Mouse (Mus musculus): ENCODE results near the gene Kpna1. TPM values are rescaled to one million over a fixed set of nuclear protein-coding genes. Genes with fewer than 3 reads are reported as not detected.
"Not testable (repeated sequence)": the region's sequence is repeated elsewhere in the genome, so short reads cannot be mapped to it uniquely, and the experiment has no call there.

Gene Kpna1
- polyA plus RNA-seq (2015; fragmentation: Nextera tagmentation; extraction: Ambion mirVana): 72.7 and 74.9 TPM in 2 replicates

DNA sequence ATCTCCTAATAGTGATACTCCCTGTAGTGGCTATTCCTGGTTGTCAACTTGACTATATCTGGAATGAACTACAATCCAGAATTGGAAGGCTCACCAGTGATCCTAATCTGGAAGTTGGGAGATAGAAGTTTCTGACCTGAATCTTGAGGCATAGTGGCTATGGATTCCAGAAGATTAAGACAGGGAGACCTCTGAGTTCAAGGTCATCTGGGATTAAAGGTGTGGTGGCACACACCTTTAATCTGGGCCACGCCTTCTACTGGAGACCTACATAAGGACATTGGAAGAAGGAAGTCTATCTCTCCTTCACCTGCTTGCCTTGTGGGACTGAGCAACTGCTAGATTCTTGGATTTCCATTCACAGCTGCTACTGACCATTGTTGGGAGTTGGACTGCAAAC, at the start of gene Kpna1:
Gene Kpna1 (plus strand): TSS at position 301 of the 400 bp plus-strand sequence.
- not testable (repeated sequence) for H3K4me1 ChIP-seq (replicated peaks); H3K4me2 ChIP-seq; H3K27me3 ChIP-seq; H3K27ac ChIP-seq (replicated peaks); H3K36me3 ChIP-seq; H3K4me3 ChIP-seq; H3K9me3 ChIP-seq; ATAC-seq (ENCODE audit: low read depth); H3K9ac ChIP-seq
- WGBS: 90% methylated on average over 1 of the region's 1 CpGs

DNA sequence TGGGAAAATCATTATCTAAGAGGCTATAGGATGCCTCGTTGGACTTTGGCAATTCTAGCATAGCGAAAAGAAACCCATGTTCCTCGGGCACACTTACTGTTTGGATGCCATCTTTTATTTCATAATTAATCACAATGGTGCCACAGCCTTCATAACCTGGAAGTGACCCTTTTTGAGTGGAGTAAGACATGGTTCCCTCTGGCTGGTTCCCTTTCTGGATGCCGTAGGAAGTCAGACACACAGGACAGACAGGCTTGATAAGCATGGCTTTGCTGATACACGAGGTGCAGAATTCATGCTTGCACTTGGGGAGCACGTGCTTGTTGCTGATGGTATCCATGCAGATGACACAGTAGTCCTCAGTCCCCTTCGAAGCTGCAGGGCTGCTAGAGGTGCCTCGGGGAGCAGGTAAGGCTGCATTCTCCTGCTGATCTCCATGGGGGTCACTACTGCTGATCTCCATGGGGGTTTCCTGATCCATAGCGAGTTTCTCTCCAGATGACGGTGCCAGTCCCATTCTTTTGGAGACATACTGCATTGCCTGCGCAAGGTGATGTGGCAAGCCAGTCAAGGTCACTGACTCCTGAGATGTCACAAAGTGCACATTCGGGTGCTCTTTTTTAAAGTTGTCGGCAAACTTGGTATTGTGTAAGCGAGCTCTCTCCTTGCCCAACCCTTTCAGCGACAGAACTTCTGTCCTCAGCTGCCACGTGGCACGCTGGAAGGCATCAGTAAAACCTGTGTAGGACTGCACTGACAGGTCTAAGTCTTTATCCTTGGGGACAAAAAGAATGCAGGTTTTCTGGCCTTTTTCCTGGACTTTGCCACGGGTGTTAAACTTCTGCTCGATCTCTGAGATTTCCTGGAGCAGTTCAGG, 46.1 kb upstream of the Kpna1 start:
- 90% methylated on average over 19 of the region's 19 CpGs for WGBS
- no peak overlapping the region for H3K27ac ChIP-seq (replicated peaks)
- no peaks in the 10 kb centered on the region for H3K36me3 ChIP-seq
- ATAC-seq (ENCODE audit: low read depth): no peak
- H3K9me3 ChIP-seq: no peaks in the 10 kb centered on the region
- no peaks in the 10 kb centered on the region for H3K4me1 ChIP-seq (replicated peaks)
- no peak overlapping the region for H3K4me2 ChIP-seq
- H3K4me3 ChIP-seq: no peak overlapping the region
- no peak overlapping the region for H3K9ac ChIP-seq
- no peaks in the 10 kb centered on the region for H3K27me3 ChIP-seq

DNA sequence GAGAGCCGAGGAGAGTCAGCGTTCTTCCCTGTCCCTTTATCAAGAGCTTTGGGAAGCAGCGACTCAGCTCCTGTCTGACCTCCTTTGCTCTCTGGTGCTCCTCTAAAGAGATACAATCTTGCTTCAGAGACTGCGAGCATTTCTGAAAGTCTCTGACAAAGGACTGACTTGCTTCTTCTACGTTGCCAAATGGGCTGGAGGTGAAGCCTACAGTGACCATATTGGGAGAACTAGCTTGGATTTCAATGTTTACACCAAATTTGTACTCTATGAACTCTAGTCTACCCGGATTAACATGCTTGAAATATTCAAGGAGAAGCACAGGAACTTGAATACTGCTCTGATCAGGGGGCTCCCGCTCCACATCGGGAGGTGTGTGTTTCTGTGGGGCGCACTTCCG, 45.4 kb upstream of the Kpna1 start:
- Histone ChIP-seq H3K4me2 (no peak overlapping the region), H3K27ac (replicated peaks) (no peak overlapping the region), H3K9me3 (no peaks in the 10 kb centered on the region), H3K27me3 (no peaks in the 10 kb centered on the region), H3K4me3 (no peak overlapping the region), H3K36me3 (no peaks in the 10 kb centered on the region), H3K4me1 (replicated peaks) (peaks cover under 1% of the 10 kb centered on the region; the same call in 1 of the 2 replicates), H3K9ac (no peak overlapping the region)
- ATAC-seq (ENCODE audit: low read depth): no peak
- 91% methylated on average over 10 of the region's 10 CpGs for WGBS

DNA sequence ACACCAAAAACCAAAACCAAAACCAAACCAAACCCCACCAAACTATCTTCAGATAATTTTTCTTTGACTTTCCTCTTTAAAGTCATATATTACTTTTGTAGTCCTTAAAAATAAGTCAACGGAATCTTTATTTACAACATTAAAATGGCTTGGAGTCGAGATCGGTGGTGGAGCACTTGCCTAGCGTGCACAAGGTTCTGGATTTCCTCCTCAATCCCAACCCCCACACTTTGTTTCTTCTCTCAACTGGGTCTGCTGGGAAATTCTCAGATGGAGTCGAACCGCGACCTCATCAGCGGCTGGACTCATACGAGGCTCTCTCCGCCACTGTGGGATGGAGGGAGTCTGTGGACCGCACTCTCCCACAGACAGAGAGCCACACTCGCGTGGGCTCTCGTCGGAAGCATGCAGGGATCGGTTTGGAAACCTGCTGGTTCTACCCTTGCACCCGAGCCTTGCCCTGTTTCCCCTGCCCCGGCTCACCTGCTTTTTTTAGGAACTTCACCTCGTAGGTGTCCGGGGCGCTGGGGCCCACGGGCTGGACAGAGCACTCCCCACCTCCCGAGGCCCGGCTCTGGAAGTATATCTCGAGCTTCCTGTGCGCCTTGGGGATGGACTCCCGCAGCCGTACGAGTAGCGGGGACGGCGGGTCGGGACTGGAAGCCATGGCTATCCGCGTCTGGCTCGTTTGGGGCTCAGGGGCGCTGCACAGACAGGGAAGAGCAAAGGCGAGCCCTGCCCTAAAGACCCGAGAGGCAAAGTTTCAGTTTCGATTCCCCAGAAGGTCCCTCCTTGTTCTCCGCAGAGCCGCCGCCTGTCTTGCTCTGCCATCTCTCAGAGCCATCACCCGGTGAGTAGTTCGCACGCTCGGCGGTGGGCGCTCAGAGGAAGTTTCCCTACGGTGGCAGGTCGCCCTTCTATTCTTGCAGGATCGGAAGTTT, 40.1 kb upstream of the Kpna1 start, which contains the start of the genes Parp9 and Dtx3l:
Gene Parp9 (plus strand): TSS at position 260 of the 941 bp plus-strand sequence.
Gene Dtx3l (minus strand): TSS at position 941 of the 941 bp plus-strand sequence.
- Histone ChIP-seq H3K4me1 (replicated peaks) (peaks cover 13% of the 10 kb centered on the region), H3K27me3 (peaks cover 14% of the 10 kb centered on the region), H3K9me3 (no peaks in the 10 kb centered on the region), H3K4me3 (peak within 1 kb of the TSS; percentile 56), H3K9ac (peak within 1 kb of the TSS; percentile 74), H3K27ac (replicated peaks) (no peak within 1 kb of the TSS), H3K36me3 (no peaks in the 10 kb centered on the region), H3K4me2 (peak within 1 kb of the TSS; percentile 89)
- ATAC-seq (ENCODE audit: low read depth): peak; percentile 68
- WGBS: 1% methylated on average over 52 of the region's 52 CpGs

DNA sequence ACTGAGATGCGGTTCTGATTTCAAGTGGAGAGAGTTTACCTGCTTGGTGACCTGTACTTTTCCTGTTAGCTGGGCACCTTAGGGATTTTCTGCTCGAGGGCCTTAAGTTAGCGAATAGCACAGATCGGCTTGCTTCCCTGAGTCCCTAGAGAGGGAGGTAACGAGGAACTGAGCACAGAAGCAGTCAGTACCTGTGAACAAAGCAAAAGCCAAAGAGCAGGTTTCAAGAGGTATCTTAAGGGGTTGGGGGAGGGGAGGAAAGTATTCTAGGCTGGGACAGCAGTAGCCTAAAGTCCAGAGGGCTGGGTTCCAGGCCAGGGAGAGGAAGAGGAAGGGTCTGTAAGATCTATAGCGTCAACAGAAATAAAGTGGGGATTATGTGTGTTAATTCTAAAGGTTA, 39.3 kb upstream of the Kpna1 start:
- peak overlapping the region; percentile 74; the same call in 1 of the 2 replicates for H3K9ac ChIP-seq
- 0 out of 2 replicates have a peak, but pooled peaks have one; percentile 9 for ATAC-seq (ENCODE audit: low read depth)
- 8% methylated on average over 6 of the region's 6 CpGs for WGBS
- H3K4me3 ChIP-seq: peak overlapping the region; percentile 56
- H3K4me1 ChIP-seq (replicated peaks): peaks cover 13% of the 10 kb centered on the region
- no peaks in the 10 kb centered on the region for H3K36me3 ChIP-seq
- H3K4me2 ChIP-seq: peak overlapping the region; percentile 89
- H3K27ac ChIP-seq (replicated peaks): no peak overlapping the region
- H3K9me3 ChIP-seq: no peaks in the 10 kb centered on the region
- H3K27me3 ChIP-seq: peaks cover 14% of the 10 kb centered on the region

DNA sequence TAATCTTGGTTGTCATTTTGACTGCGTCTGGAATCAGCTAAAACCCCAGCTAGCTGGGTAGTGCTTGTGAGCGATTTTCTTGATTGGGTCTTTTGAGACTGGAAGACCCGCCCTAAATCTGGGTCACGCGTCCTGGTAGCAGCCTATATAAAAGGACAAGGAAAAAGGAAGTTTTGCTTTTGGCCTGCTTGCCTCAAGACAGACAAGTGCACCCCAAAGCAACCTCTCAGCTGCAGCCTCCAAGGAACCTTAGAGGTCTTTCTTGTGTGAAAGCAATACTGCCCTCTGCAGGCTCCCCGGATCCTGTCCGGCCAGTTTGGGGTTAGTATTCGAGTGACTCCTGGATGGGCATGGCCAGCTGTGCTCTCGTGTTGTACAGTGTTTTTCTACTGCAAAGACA, 38.9 kb upstream of the Kpna1 start:
- Histone ChIP-seq H3K4me2 (peak overlapping the region; percentile 89), H3K36me3 (no peaks in the 10 kb centered on the region), H3K4me1 (replicated peaks) (peaks cover 13% of the 10 kb centered on the region), H3K4me3 (peak overlapping the region; percentile 56; the same call in 1 of the 2 replicates), H3K9ac (no peak overlapping the region), H3K27ac (replicated peaks) (no peak overlapping the region), H3K27me3 (peaks cover 14% of the 10 kb centered on the region), H3K9me3 (no peaks in the 10 kb centered on the region)
- WGBS: 17% methylated on average over 9 of the region's 9 CpGs
- 0 out of 2 replicates have a peak, but pooled peaks have one; percentile 60 for ATAC-seq (ENCODE audit: low read depth)

DNA sequence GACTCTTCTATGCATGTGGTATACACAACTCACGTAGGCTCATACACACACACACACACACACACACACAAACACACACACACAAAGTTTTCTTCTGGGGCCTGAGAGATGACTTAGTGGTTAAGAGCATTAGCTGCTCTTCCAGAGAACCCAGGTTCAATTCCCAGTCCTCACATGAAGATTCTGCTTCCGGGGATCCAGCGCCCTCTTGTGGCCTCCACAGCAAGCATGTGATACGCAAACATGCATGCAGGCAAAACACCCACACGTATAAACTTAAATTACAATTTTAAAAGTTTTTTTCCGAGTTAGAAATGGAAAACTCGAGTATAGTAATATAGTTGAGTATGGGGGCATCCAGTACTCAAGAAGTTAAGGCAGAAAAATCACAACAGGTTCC, 37.2 kb upstream of the Kpna1 start:
- ATAC-seq (ENCODE audit: low read depth): no peak
- no peak overlapping the region for H3K4me3 ChIP-seq
- H3K4me2 ChIP-seq: no peak overlapping the region
- 84% methylated on average over 7 of the region's 7 CpGs for whole genome bisulfite sequencing
- H3K9me3 ChIP-seq: no peaks in the 10 kb centered on the region
- peaks cover 14% of the 10 kb centered on the region for H3K27me3 ChIP-seq
- H3K9ac ChIP-seq: no peak overlapping the region
- no peaks in the 10 kb centered on the region for H3K36me3 ChIP-seq
- no peak overlapping the region for H3K27ac ChIP-seq (replicated peaks)
- H3K4me1 ChIP-seq (replicated peaks): peaks cover 13% of the 10 kb centered on the region

DNA sequence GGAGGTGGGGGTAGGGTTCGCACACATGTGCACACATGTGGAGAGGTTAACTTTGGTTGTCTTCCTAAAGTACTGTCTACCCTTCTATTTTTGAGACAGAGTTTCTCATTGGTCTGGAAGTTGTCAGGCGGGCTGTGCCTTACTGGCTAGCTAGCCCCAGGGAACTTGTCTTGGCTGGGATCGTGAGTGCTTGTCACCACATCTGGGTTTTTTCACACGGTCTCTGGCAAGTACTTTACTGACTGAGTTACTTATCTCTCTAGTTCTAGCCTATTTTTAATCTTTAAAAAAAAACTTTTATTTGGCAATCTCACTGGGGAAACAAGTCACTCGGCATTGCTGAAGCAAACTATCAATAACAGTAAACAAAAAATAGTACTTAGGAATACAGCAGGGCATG, 29.3 kb upstream of the Kpna1 start:
- Histone ChIP-seq H3K9me3 (no peaks in the 10 kb centered on the region), H3K9ac (no peak overlapping the region), H3K4me2 (no peak overlapping the region), H3K4me1 (replicated peaks) (no peaks in the 10 kb centered on the region), H3K27me3 (no peaks in the 10 kb centered on the region), H3K4me3 (no peak overlapping the region), H3K27ac (replicated peaks) (no peak overlapping the region), H3K36me3 (no peaks in the 10 kb centered on the region)
- ATAC-seq (ENCODE audit: low read depth): no peak
- WGBS: 88% methylated on average over 5 of the region's 5 CpGs

DNA sequence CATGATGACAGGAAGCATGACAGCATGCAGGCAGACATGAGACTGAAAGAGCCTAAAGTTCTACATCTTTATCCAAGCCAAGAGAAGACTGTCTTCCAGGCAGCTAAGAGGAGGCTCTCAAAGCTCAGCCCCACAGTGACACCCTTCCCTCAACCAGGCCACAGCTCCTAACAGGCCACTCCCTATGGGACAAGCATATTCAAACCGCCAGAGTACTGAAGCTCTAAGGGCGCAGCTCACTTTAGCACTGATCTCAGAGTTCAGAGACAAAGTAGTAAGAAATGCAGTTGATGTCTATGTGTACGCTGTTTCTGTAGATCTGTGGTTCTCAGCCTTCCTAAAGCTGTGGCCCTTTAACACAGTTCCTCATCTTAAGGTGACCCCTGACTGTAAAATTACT, 27.3 kb upstream of the Kpna1 start:
- Histone ChIP-seq H3K4me1 (replicated peaks) (no peaks in the 10 kb centered on the region), H3K9ac (no peak overlapping the region), H3K27ac (replicated peaks) (no peak overlapping the region), H3K4me3 (no peak overlapping the region), H3K27me3 (no peaks in the 10 kb centered on the region), H3K9me3 (no peaks in the 10 kb centered on the region), H3K36me3 (no peaks in the 10 kb centered on the region), H3K4me2 (no peak overlapping the region)
- ATAC-seq (ENCODE audit: low read depth): no peak
- 92% methylated on average over 3 of the region's 3 CpGs for WGBS

DNA sequence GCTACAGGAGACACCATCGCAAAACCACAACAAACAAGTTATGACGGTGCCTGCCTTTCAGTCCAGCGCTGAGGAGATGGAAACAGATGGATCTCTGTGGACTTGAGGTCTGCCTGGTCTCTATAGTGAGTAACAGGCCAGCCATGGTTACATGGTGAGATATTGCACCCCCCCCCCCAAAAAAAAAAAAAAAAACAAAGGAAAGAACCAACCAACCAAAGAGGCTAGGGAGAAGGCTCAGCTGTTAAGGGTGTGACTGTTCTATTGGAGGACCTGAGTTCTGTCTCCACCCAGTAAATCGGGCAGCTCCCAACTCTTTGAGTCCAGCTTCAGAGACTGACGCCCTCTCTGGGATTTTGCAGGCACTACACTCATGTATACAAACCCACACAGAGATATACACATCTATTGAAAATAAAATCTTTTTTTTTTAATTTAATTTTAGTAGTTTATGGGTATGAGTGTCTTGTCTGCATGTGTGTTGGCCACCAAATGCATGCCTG, 25.9 kb upstream of the Kpna1 start:
- WGBS: 85% methylated on average over 5 of the region's 5 CpGs
- H3K4me3 ChIP-seq: no peak overlapping the region
- H3K27me3 ChIP-seq: no peaks in the 10 kb centered on the region
- no peaks in the 10 kb centered on the region for H3K36me3 ChIP-seq
- H3K27ac ChIP-seq (replicated peaks): no peak overlapping the region
- H3K9ac ChIP-seq: no peak overlapping the region
- H3K9me3 ChIP-seq: no peaks in the 10 kb centered on the region
- ATAC-seq (ENCODE audit: low read depth): no peak
- no peaks in the 10 kb centered on the region for H3K4me1 ChIP-seq (replicated peaks)
- no peak overlapping the region for H3K4me2 ChIP-seq

DNA sequence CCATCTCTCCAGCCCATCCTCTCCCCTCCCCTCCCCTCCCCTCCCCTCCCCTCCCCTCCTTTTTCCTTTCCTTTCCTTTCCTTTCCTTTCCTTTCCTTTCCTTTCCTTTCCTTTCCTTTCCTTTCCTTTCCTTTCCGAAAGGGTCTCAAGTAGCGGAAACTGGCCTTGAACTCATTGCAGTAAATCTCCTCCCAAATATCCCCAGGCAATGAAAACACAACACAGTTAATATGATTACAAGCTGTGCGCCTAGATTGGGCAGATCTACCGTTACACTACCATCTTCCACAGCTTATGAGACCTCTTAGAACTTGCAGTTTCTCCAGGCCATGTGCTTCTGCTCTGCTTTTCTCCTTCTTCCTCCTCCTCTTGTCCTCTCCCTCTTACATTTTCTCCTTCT, 12.6 kb upstream of the Kpna1 start:
- not testable (repeated sequence) for H3K36me3 ChIP-seq; H3K9ac ChIP-seq; H3K9me3 ChIP-seq; ATAC-seq (ENCODE audit: low read depth); H3K4me2 ChIP-seq; H3K4me3 ChIP-seq; H3K27ac ChIP-seq (replicated peaks); H3K4me1 ChIP-seq (replicated peaks); H3K27me3 ChIP-seq
- 76% methylated on average over 3 of the region's 4 CpGs for WGBS

Data from neural tube, embryonic 13.5 days (tissue).